Mouse (Mus musculus) CH12.LX (cell line): ENCODE measurements around the gene Mtch2. TPM values are rescaled to one million over a fixed set of nuclear protein-coding genes. Genes with fewer than 3 reads are reported as not detected.

Experiments used
- DNase-seq: peaks from one replicate; pipeline ENCODE4 v3.0.0-alpha.2; 2013; ENCODE audit errors: extremely low read depth
- H3K27ac ChIP-seq: 2 replicates; pipeline ENCODE4 v1.5.1; 2012; ENCODE audit warnings: low read depth, mild to moderate bottlenecking, control low read depth, moderate library complexity; ENCODE audit not compliant: insufficient read depth
- H3K27me3 ChIP-seq: replicated peaks from 2 replicates; pipeline ENCODE3; 2012; ENCODE audit warnings: inconsistent platforms
- H3K36me3 ChIP-seq, 2 experiments: replicated peaks in 1 of 2; 2 replicates each; pipeline versions ENCODE3 to v1.6.1; 2012; ENCODE audit warnings: inconsistent platforms in 1 of 2, low read length in 1 of 2, mild to moderate bottlenecking in 1 of 2, mixed read lengths in 1 of 2, moderate library complexity in 1 of 2; ENCODE audit not compliant: control insufficient read depth in 1 of 2, insufficient read depth in 1 of 2
- H3K4me1 ChIP-seq, 2 experiments: 2 replicates each; pipeline ENCODE4 v1.6.1; 2012; ENCODE audit warnings: inconsistent platforms in 1 of 2, moderate library complexity in 1 of 2; ENCODE audit not compliant: insufficient read depth in 2 of 2, control insufficient read depth in 1 of 2
- H3K4me2 ChIP-seq: 2 replicates; pipeline ENCODE4 v1.6.1; 2012; ENCODE audit warnings: low read depth, mild to moderate bottlenecking, control low read depth; ENCODE audit not compliant: poor library complexity, insufficient read depth, severe bottlenecking
- H3K4me3 ChIP-seq, 3 experiments: fragments of 150-350 bp in 1 of 3; sonication (generic) in 1 of 3; replicated peaks in 1 of 3; 2 replicates each; pipeline versions ENCODE3 to v1.5.1; 2011 to 2012; ENCODE audit warnings: low read depth in 2 of 3, low read length in 2 of 3, mild to moderate bottlenecking in 2 of 3, moderate library complexity in 2 of 3, control low read depth in 1 of 3, improper control_type of control experiment in 1 of 3, inconsistent platforms in 1 of 3, mixed read lengths in 1 of 3; ENCODE audit not compliant: poor library complexity in 1 of 3
- H3K79me2 ChIP-seq: replicated peaks from 2 replicates; pipeline ENCODE4 v1.6.1; 2012; ENCODE audit warnings: mild to moderate bottlenecking, moderate library complexity; ENCODE audit not compliant: control insufficient read depth, poor library complexity, insufficient read depth, severe bottlenecking; ENCODE audit errors: extremely low read depth
- H3K9ac ChIP-seq: 2 replicates; pipeline ENCODE4 v1.6.1; 2012; ENCODE audit warnings: low read depth, mild to moderate bottlenecking, control low read depth, moderate library complexity; ENCODE audit not compliant: insufficient read depth
- H3K9me3 ChIP-seq: replicated peaks from 2 replicates; pipeline ENCODE3; 2012; ENCODE audit warnings: low read length, inconsistent platforms, mixed read lengths
- BHLHE40 ChIP-seq: IDR thresholded peaks from 2 replicates; pipeline ENCODE4 v1.6.1; 2011; ENCODE audit warnings: mild to moderate bottlenecking, low read depth, low read length, improper control_type of control experiment
- CHD2 ChIP-seq: IDR thresholded peaks from 2 replicates; pipeline ENCODE4 v1.6.1; 2011; ENCODE audit warnings: low read length, improper control_type of control experiment
- ELF1 ChIP-seq: IDR thresholded peaks from 2 replicates; pipeline ENCODE4 v1.6.1; 2014; ENCODE audit warnings: low read depth, mild to moderate bottlenecking, inconsistent platforms, low read length, improper control_type of control experiment
- EP300 ChIP-seq: IDR thresholded peaks from 2 replicates; pipeline ENCODE4 v1.6.1; 2011; ENCODE audit warnings: low read length, improper control_type of control experiment
- ETS1 ChIP-seq: conservative IDR thresholded peaks from 2 replicates; pipeline ENCODE4 v1.6.1; 2012; ENCODE audit warnings: low read depth, mild to moderate bottlenecking, inconsistent platforms, low read length, improper control_type of control experiment, moderate library complexity
- GABPA ChIP-seq: IDR thresholded peaks from 2 replicates; pipeline ENCODE4 v1.6.1; 2012; ENCODE audit warnings: low read depth, low read length, improper control_type of control experiment, inconsistent platforms; ENCODE audit not compliant: insufficient replicate concordance
- HCFC1 ChIP-seq: IDR thresholded peaks from 2 replicates; pipeline ENCODE4 v1.6.1; 2012; ENCODE audit warnings: low read depth, mild to moderate bottlenecking, inconsistent platforms, low read length, improper control_type of control experiment
- JUN ChIP-seq: IDR thresholded peaks from 2 replicates; pipeline ENCODE4 v1.6.1; 2011; ENCODE audit warnings: low read depth, mild to moderate bottlenecking, low read length, improper control_type of control experiment, moderate library complexity; ENCODE audit not compliant: insufficient read depth
- JUND ChIP-seq: conservative IDR thresholded peaks from 2 replicates; pipeline ENCODE4 v1.6.1; 2011; ENCODE audit warnings: low read depth, low read length, improper control_type of control experiment
- KAT2A ChIP-seq: IDR thresholded peaks from 2 replicates; pipeline ENCODE4 v1.6.1; 2012; ENCODE audit warnings: low read length, improper control_type of control experiment, inconsistent platforms; ENCODE audit not compliant: insufficient replicate concordance
- MEF2A ChIP-seq: IDR thresholded peaks from 2 replicates; pipeline ENCODE4 v1.6.1; 2014; ENCODE audit warnings: low read depth, mild to moderate bottlenecking, inconsistent platforms, low read length, improper control_type of control experiment, borderline replicate concordance
- MXI1 ChIP-seq: IDR thresholded peaks from 2 replicates; pipeline ENCODE4 v1.6.1; 2011; ENCODE audit warnings: mild to moderate bottlenecking, low read depth, low read length, improper control_type of control experiment
- MYC ChIP-seq: IDR thresholded peaks from 2 replicates; pipeline ENCODE4 v1.6.1; 2011; ENCODE audit warnings: low read depth, mild to moderate bottlenecking, improper control_type of control experiment, low read length
- NRF1 ChIP-seq: IDR thresholded peaks from 2 replicates; pipeline ENCODE4 v1.6.1; 2014; ENCODE audit warnings: low read depth, mild to moderate bottlenecking, inconsistent platforms, low read length, improper control_type of control experiment, moderate library complexity
- PAX5 ChIP-seq: IDR thresholded peaks from 2 replicates; pipeline ENCODE4 v1.6.1; 2012; ENCODE audit warnings: low read length, inconsistent platforms, mixed read lengths
- POLR2A ChIP-seq: IDR thresholded peaks from 2 replicates; pipeline ENCODE4 v1.6.1; 2011; ENCODE audit warnings: low read depth, mild to moderate bottlenecking, improper control_type of control experiment, low read length
- POLR2AphosphoS2 ChIP-seq: IDR thresholded peaks from 2 replicates; pipeline ENCODE4 v1.6.1; 2011; ENCODE audit warnings: low read depth, low read length, improper control_type of control experiment
- RAD21 ChIP-seq: IDR thresholded peaks from 2 replicates; pipeline ENCODE4 v1.6.1; 2011; ENCODE audit warnings: low read depth, mild to moderate bottlenecking, low read length, improper control_type of control experiment, moderate library complexity
- SIN3A ChIP-seq: IDR thresholded peaks from 2 replicates; pipeline ENCODE4 v1.6.1; 2012; ENCODE audit warnings: low read length, improper control_type of control experiment, inconsistent platforms
- TBP ChIP-seq: conservative IDR thresholded peaks from 2 replicates; pipeline ENCODE4 v1.6.1; 2011; ENCODE audit warnings: low read depth, low read length, improper control_type of control experiment
- USF1 ChIP-seq: IDR thresholded peaks from 2 replicates; pipeline ENCODE4 v1.6.1; 2014; ENCODE audit warnings: low read depth, mild to moderate bottlenecking, inconsistent platforms, low read length, improper control_type of control experiment
- USF2 ChIP-seq: conservative IDR thresholded peaks from 2 replicates; pipeline ENCODE4 v1.6.1; 2011; ENCODE audit warnings: low read depth, low read length, improper control_type of control experiment
- ZC3H11A ChIP-seq: IDR thresholded peaks from 2 replicates; pipeline ENCODE4 v1.6.1; 2012; ENCODE audit warnings: low read depth, mild to moderate bottlenecking, inconsistent platforms, low read length, improper control_type of control experiment
- ZKSCAN1 ChIP-seq: IDR thresholded peaks from 2 replicates; pipeline ENCODE4 v1.6.1; 2012; ENCODE audit warnings: low read depth, inconsistent platforms, low read length, improper control_type of control experiment, borderline replicate concordance
- ZMIZ1 ChIP-seq: IDR thresholded peaks from 2 replicates; pipeline ENCODE4 v1.6.1; 2012; ENCODE audit warnings: low read depth, mild to moderate bottlenecking, inconsistent platforms, low read length, improper control_type of control experiment
- ZNF384 ChIP-seq: IDR thresholded peaks from 2 replicates; pipeline ENCODE4 v1.6.1; 2012; ENCODE audit warnings: low read depth, low read length, improper control_type of control experiment, inconsistent platforms
- dilution Hi-C: fragments of 300-500 bp; cut with MboI; formaldehyde crosslinking; loops from 2 replicates; pipeline ENCODE4 v1.14.3; 2020; ENCODE audit warnings: low sequenced_read_pairs; ENCODE audit not compliant: extremely low pct_unique_long_range_greater_than_20kb, extremely low pct_ligation_motif_present
- in situ Hi-C: fragments of 300-500 bp; cut with MboI; formaldehyde crosslinking; loops from 3 replicates; pipeline ENCODE4 v1.14.3; 2019; ENCODE audit warnings: low sequenced_read_pairs, low pct_ligation_motif_present, low pct_unique_long_range_greater_than_20kb, mixed read lengths
- polyA plus RNA-seq: library from polyadenylated mRNA; unstranded; fragments of >175 nt; gene quantifications from 2 replicates; pipeline ENCODE4 v1.2.1, GENCODE M21; 2012; ENCODE audit warnings: low read depth; ENCODE audit not compliant: insufficient read length
- total RNA-seq, 2 experiments: library from RNA; depleted of rRNA; stranded (reverse); fragments of 300-350 nt in 1 of 2; fragments of >200 nt in 1 of 2; gene quantifications; 2 replicates each; pipeline ENCODE4 v1.2.3; 2012 to 2014

The Mtch2 gene
- total and polyA plus RNA-seq, 3 experiments: 70.0 to 162 (median 158) TPM

DNA sequence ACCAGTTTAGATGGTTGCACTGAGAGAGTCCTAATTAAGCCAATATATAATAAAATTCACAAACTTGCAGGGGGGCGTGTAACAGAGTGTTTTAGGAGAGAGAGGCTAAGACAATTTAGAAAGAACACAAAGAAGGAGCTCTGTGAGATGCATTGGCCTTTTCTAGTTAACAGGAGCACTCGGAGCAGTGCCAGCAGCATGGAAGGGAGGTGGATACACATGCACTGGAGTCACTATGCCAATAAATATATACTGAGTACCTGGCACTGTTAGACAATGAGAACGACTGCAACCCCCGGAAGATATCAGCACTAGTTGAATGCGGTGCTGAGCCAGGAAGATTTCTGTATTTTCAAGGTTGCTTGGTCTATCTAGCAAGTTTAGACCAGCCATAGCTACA is 2.7 kb upstream of the Mtch2 start:
- TF ChIP-seq BHLHE40 (no peak), SIN3A (no peak), JUN (no peak), USF1 (no peak), RAD21 (no peak), JUND (no peak), TBP (no peak), MEF2A (no peak), POLR2AphosphoS2 (no peak)
- Histone ChIP-seq H3K4me3 (no peak overlapping the region), H3K9me3 (peaks cover 16% of the 10 kb centered on the region), H3K9ac (no peak overlapping the region), H3K4me1 (peaks cover 0 to 19% of the 10 kb centered on the region in 2 experiments; a peak in 2 of 4 replicates), H3K79me2 (peaks cover 20% of the 10 kb centered on the region), H3K36me3 (no peaks in the 10 kb centered on the region), H3K27me3 (no peaks in the 10 kb centered on the region), H3K4me2 (no peak overlapping the region), H3K27ac (no peak overlapping the region)
- dilution Hi-C loops (no loop called here), in situ Hi-C loops (no loop called here)
- DNase-seq: no peak

DNA sequence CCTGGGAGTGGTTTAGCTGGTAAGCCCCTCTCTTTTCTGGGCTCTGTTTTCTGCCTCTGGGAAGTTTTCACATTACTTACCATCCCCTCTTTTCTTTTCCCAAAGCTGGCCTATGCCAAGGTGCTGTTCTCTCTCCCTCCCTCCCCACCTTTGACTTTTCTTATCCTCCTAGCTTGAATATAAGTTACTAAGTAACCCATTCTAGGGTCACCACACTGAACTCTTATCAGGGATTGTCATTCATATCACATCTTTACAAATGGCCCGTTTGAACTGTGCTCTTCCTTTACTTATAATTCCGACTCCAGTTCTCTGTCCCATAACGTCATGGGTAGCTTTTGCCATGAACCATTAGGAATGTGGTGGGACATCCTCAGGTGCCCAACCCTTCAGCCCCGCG is 1.7 kb upstream of the Mtch2 start:
- Histone ChIP-seq H3K79me2 (peaks cover 20% of the 10 kb centered on the region), H3K9me3 (peaks cover 11% of the 10 kb centered on the region), H3K4me3 (no peak overlapping the region), H3K4me1 (peaks cover 0 to 25% of the 10 kb centered on the region in 2 experiments; a peak in 2 of 4 replicates), H3K9ac (no peak overlapping the region), H3K27me3 (no peaks in the 10 kb centered on the region), H3K27ac (no peak overlapping the region), H3K36me3 (peaks cover under 1 to 9% of the 10 kb centered on the region in 2 experiments), H3K4me2 (no peak overlapping the region)
- DNase-seq: no peak
- dilution Hi-C loops (no loop called here), in situ Hi-C loops (no loop called here)
- TF ChIP-seq POLR2A: no peak
- no peak for TF ChIP-seq KAT2A
- no peak for TF ChIP-seq ZKSCAN1
- no peak for TF ChIP-seq ZMIZ1
- no peak for TF ChIP-seq EP300

DNA sequence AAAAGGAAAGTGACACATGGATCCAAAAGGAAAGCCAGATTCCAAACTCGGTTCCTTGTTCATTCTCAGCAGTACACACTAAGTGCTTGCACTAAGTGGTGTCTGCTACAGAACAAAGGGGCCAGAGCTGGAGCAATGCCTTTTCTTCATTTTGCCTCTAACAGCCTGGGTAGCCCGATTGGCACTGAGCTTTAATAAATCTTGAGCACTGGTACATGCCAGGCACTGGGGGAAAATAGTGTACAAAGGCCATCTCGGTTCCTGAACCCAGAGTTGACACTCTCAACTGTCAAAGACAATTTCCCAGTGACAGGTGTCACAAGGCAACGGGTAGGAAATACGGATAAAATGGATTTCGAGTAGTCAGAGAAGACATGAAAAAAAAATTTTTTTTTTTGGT is 784 bp upstream of the Mtch2 start:
- dilution Hi-C loops: no loop called here
- in situ Hi-C loops: no loop called here
- peak overlapping the region; percentile 80 for H3K4me2 ChIP-seq
- peaks cover 9 to 19% of the 10 kb centered on the region in 2 experiments for H3K36me3 ChIP-seq
- H3K9ac ChIP-seq: peak overlapping the region; percentile 89
- H3K27ac ChIP-seq: no peak overlapping the region
- peaks cover 5% of the 10 kb centered on the region for H3K9me3 ChIP-seq
- peaks cover 20% of the 10 kb centered on the region for H3K79me2 ChIP-seq
- H3K27me3 ChIP-seq: no peaks in the 10 kb centered on the region
- H3K4me1 ChIP-seq: peaks cover 0 to 29% of the 10 kb centered on the region in 2 experiments; a peak in 2 of 4 replicates
- peak; percentile 5 for DNase-seq
- H3K4me3 ChIP-seq: peak overlapping the region in 2 of 3 experiments; percentile 84 to 85
- TF ChIP-seq CHD2 (no peak), USF2 (no peak), MXI1 (no peak), ELF1 (no peak), ZC3H11A (no peak), PAX5 (no peak), GABPA (no peak), MYC (no peak), ZNF384 (no peak), MEF2A (no peak), RAD21 (no peak), HCFC1 (no peak), JUND (no peak), BHLHE40 (no peak), NRF1 (no peak), ETS1 (no peak), USF1 (no peak)
- TF ChIP-seq, all 38 proteins: peak for 0
